Mouse (Mus musculus) right cerebral cortex, postnatal 36 days (tissue): Measurements from ENCODE around the gene Vat1l.
A peak's percentile ranks its signal among the peaks of the same experiment; 100 is the strongest.

Experiments used
- DNase-seq, 2 experiments: peaks; one replicate each; pipeline ENCODE4 v3.0.0; 2022; ENCODE audit warnings: low spot score in 2 of 2, mixed read lengths in 1 of 2

Vat1l gene

DNA sequence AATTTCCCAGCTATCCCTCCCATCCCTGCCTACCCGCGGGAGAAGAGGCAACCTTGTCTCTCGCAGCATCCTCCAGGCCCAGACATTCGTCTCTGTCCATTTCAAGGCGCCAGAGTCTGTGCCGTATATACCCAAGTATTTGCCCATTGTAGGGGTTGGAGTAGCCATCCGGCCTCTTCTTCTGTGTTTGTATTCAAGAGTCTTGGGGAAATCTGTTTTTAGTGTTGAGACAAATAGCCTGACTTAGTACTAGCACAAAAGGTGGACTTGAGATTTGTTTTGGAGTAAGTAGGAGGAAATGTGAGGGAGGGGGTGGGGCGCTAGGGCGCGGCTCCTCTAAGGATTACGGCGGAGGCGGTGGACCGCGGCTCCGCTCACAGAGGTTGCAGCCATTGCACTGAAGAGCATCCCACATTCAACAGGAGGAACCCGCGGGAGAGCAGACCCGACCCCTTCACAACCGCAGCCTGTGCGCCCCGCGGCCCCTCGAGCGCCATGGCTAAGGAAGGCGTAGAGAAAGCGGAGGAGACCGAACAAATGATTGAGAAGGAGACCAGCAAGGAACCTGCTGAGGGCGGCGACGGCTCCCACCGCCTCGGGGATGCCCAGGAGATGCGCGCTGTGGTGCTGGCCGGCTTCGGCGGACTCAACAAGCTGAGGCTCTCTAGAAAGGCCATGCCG is at the start of gene Vat1l:
Gene Vat1l (plus strand): TSS at position 392 of the 681 bp plus-strand sequence.
- DNase-seq: peak; percentile 22 to 24

DNA sequence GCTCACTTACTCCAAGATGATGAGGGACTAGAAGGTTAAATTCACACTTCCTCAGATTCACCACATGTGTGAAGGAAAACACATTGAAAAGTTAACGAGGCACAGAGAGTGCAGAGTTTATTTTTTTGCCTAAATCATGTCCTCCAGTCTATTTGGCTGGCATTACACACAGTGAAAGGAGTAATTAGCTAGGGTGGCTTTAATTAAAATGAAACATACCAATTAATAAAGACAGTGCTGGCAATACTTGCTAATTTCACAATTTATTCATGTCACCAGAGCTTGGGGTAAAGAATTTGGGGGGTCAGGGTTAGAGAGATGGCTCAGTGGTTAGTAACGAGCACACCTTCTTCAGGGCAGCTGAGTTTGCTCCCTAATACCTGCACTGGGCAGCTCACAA is 46.8 kb upstream of the Vat1l start:
- DNase-seq: no peak

DNA sequence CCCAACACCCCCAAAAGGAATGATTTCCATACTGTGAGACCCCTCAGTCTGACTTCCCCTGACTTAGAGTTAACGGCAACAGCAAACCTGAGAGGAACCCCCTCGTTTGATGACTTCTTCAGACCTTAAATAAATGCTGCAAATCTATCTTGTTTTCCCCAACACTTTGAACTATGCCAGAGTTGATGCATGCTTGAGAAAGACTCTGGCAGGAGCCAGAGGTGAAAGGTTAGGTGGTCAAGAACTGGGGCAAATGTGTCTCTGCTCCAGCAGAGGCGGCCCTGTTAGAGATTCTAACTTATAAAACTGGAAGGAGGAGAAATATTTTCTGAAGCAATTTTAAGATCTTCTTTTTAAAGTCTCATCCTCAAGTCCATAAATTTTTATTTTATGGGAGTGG is 45.7 kb upstream of the Vat1l start:
- no peak for DNase-seq

GRCm38 (mm10) chr8:114163871-114164270 is 41.5 kb upstream of the Vat1l start:
- DNase-seq: no peak

DNA sequence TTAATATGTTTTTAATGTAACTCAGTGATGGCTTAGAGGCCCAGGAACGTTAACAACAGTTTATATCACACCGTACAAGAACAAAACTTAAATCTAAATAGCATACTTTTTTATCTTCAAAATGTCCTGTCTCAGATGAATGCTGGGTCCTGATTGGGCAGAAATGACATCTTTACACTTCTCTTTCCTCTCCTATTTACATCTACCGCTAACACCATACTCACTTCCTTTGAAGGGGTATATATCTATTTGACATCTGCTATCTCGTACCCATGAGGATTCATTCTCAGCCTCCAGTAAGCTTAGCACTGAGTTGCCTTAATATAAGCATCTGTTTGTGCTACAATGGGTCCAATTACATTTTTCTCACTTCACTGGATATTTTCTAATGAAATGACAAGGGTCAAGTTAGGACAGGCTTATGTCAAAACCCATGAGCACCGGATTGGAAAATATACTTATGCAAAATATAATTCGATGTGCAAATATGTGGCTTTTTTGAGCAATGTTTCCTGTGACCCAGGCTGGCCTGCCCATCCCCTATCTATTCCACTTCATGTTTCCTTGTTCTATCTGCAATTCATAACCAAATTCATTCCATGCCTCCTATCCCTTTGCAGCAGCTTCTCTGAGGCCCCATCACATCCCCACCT is 40.8 kb upstream of the Vat1l start:
- DNase-seq: no peak

DNA sequence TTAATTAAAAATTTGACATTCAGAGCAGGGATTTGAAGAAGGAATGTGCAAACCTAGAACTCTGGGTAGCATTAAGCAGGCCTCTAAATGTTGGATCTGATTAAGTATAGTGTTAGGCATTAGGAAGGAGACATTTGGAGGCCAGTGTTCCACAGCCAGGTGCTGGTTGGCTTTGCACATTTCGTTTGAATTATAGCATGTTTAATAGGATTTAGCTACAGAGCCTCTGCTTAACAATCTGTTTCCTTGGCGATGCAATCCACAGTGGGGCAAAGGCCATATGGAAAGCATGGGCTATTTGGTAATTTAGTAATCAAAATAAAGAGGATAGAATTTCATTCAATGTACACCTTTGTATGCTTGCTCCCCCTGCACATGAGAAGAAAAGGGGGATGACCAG is 39.7 kb upstream of the Vat1l start:
- DNase-seq: no peak

DNA sequence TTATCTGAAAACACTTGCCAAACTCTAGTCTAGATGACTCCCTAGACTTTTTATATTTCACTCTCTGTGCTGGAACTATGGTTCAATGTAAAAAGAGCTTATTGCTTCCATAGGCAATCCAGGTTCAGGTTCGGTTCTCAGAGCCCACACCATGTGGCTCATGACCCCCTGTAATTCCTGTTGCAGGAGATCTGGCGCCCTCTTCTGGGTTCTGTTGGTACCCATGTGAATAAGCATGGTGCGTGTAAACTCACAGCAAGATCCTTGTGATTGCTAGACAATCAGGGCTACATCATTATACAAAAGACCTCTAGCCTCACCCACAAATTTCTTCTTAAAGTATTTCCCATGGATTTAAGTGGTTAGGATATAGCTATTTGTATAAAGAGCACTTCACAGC is 28.7 kb upstream of the Vat1l start:
- DNase-seq: no peak

- no peak for DNase-seq
These were observed 12.1 kb upstream of the Vat1l start for GRCm38 (mm10) chr8:114193334-114193733.

DNA sequence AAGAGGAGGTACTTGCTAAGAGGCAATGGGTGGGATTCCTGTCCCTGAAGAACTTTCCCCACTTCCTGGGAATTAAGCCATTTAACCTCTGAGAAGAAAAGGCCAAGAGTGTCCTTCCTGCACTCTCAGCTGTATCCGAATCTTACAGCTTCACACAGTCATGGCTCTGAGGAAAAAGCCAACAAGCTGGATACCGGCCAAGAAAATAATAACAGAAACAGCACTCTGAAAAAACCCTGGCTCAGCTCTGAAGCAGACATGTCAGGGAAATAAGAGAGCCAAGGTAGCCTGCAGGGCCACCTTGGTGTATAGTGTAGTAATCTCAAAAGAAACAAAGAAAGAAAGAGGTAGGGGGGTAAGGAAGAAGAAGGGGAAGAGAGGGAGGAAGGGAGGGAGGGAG is 6.4 kb upstream of the Vat1l start:
- DNase-seq: no peak

GRCm38 (mm10) chr8:114206421-114206983 is 1.1 kb downstream of the Vat1l start:
- no peak for DNase-seq

DNA sequence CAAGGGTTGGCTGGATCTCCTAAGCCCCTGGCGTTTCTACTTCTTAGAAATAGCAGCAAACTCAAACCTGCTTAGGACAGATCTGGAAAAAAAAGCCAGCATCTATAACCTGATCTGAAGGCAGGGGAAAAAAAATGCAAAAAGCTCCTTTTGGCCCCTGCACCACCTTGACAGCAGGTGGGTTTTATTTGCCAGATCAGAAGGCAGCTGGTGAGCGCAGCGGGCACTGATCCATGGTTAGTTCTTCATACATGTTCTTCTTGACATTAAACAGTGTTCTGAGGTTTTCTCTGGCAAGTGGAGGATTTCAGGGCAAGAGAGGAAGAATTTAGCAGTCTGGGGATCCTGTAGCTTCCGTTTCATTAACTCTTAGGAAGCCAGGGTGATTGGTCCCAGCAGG is 1.6 kb downstream of the Vat1l start:
- DNase-seq: no peak

DNA sequence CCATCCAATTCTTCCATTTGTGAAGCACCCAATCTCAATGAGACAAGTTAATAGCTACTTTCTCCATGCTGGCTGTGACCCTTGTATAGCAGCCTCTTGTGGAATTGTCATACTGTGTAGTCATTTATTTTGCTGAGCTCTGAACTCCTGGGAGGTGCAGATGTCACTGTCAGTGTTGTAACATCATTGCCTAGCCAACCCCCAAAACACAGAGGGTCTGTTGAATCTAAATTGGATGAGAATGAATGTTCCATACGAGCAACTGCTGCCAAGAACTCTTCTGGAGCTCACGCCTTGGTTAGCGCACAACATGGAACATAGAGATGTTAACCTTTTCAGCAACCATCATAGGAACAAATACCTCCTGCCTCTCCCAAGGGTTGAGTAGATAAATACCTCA is 15.4 kb downstream of the Vat1l start:
- no peak for DNase-seq

DNA sequence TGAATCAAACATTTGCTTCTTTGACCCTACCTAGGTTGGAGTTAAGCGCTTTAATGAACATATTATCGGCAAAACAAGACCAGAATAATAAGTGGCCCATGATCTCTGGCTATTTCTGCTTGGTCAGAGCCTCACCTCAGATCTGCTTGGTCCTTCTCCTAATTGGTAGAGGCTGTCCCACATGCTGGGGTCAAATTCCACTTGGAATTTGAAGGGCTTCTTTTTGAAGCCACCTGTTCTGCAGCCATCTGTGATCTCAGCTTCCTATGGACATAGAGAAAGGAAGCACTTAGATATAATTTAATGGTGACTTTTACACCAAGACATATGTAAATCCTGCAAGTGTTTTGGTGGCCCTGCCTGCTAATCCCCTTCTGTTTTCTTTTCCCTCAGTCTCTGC is 16.6 kb downstream of the Vat1l start:
- DNase-seq: no peak

DNA sequence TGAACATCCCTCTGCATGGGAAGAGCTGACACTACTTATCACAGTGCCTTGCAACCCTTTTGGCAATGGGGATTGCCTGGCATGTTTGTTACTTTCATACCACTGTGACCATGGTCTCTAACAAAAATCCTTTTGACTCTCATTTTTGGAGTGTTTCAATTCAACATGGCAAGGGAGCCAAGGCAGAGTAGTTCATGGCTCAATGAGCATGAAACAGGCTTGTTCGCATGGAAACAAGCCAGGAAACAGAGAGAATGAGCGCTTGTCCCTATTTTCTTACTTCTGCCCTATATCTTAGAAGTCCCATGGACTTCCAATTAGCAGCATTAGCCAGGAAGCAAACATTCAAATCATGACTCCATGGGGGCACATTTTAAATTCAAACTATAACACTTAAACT is 18.6 kb downstream of the Vat1l start:
- no peak for DNase-seq

DNA sequence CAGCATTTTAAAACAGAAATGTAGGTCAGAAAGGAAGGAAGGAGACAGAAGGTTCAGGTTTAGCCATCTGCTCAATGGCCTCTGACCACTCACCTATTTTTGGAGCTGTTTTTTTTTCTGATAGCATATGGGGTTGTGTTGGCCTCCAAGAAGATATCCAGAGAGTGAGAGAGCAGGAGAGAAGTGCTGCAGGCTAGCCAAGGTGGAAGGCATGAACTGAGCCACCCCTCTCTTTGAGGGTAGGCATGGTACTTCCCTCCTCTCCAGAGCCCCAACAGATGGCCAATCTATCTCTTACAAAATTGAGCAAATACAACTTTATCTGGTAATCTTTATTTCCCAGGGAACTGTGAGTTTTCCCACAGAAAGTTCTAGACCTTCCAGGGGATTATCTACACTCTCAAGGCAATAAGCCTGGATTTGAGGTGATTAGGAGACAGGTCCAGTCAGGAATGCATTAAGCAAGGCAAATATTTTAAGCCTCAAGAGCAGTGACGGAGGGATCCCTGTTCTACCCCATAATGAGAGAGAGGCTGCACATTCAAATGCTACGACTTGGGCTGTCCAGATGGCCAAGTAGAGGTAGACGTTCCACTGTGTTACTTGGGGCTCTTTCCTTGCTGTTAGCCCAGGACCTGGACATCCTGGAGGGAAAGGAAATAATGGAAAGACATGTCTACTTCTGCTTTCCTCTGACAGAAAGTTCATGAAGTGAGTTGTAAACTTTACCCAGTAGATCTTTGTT is 46.1 kb downstream of the Vat1l start:
- no peak for DNase-seq

GRCm38 (mm10) chr8:114258685-114259084 is 53.3 kb downstream of the Vat1l start:
- no peak for DNase-seq

- DNase-seq: no peak
These were observed 54.4 kb downstream of the Vat1l start for GRCm38 (mm10) chr8:114259713-114260355.

DNA sequence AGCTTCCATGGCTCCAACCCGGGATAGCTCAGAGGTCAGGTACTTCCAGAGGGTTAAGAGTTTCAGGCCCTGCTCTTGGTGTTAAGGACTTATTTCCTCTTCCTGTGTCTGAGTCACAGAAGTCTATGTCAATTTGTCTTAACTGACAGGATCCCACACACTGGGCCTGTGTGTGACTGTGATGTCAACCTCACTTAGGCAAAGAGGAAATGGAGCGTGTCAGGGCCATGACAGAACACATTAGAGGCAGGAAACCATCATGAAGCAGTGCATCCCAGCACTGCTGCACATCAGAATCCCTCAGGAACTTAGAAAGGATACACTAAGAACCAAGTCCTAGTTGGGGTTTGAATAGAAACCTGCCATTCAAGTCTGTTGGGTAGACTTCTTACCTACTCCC is 56.9 kb downstream of the Vat1l start:
- DNase-seq: no peak

DNA sequence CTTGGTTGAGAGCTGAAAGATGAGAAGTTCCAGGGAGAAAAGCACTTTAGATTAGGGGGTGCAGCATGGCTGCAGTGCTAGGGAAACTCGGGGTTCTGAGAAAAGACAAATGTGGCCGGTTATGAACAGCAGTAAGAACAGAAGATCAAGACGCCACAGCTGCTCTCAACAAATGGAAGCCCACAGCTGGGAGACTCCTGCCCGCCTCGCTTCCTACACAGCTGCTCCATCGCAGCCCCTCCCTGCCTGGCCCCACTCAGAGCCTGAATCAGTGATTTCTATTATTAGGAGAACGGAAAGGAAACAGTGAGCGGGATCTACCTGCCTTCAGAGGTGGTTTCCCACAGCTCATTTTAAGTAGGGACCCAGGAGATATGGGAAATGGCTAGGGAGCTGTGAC is 69.1 kb downstream of the Vat1l start:
- no peak for DNase-seq

- no peak for DNase-seq
These were observed 75.7 kb downstream of the Vat1l start for GRCm38 (mm10) chr8:114281101-114281500.

DNA sequence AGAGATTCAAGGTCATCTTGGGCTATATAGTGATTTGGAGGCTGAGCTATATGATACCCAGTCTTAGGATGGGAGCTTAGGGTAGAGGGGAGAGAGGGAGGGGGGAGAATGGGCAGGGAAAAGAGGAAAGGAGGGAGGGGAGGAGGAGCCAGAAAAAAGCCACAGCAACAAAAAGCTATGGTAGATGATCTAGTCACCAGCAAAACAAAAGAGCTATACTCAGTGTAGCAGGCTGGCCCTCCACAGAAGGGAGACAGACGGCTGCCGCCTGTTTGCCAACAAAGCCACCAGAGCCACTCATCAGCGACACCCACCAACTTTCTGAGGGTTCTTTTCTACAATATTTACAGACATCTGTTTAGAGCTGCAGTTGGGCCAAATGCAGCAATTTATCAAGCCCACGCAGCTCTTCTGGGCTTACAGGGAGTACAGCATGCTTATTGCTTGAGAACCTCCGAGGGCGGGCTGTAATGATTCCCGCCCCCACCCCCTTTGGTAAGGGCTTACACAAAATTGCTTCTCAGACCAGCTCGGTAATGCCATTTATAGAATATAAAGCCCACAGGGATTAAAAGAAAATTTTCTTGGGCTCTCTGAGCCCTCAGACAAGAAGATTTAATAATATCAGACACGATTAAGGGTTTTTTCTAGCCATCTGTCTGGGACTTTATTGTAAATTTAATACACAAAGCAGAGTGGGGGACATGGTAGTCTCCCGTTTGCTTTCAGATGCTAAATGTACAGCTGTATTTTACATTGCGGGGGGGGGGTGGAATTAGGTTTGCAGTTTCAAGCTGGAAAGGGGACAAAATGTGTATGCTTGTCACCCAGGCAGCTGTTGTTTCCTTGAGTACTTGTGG is 89.7 kb downstream of the Vat1l start:
- peak; percentile 74 for DNase-seq
